Mouse (Mus musculus) limb, embryonic 13.5 days (tissue): ENCODE data around the gene Cfap58. TPM values are rescaled to one million over a fixed set of nuclear protein-coding genes. Genes with fewer than 3 reads are reported as not detected.

ENCODE experiments used
- ATAC-seq: fragments of 200-750 bp; cut with Nextera tagmentation; 2 replicates; pipeline ENCODE4 v1.8.0; 2017; ENCODE audit warnings: low read depth, moderate number of reproducible peaks, moderate TSS enrichment; ENCODE audit not compliant: low FRiP score
- H3K27ac ChIP-seq: fragments of 300-500 bp; sonication (generic); 2 replicates; pipeline ENCODE4 v1.5.1; 2015; ENCODE audit warnings: inconsistent platforms, mild to moderate bottlenecking, moderate library complexity
- H3K27me3 ChIP-seq: fragments of 300-500 bp; sonication (generic); 2 replicates; pipeline ENCODE4 v1.6.1; 2015; ENCODE audit warnings: mild to moderate bottlenecking, inconsistent platforms
- H3K36me3 ChIP-seq: fragments of 300-500 bp; sonication (generic); 2 replicates; pipeline ENCODE4 v1.6.1; 2015; ENCODE audit warnings: inconsistent platforms, mild to moderate bottlenecking, moderate library complexity
- H3K4me1 ChIP-seq: fragments of 300-500 bp; sonication (generic); 2 replicates; pipeline ENCODE4 v1.6.1; 2015; ENCODE audit warnings: inconsistent platforms
- H3K4me2 ChIP-seq: fragments of 300-500 bp; sonication (generic); replicated peaks from 2 replicates; pipeline ENCODE4 v1.6.1; 2015; ENCODE audit warnings: inconsistent platforms, mild to moderate bottlenecking, moderate library complexity
- H3K4me3 ChIP-seq: fragments of 300-500 bp; sonication (generic); 2 replicates; pipeline ENCODE4 v1.5.1; 2015; ENCODE audit warnings: moderate library complexity, mild to moderate bottlenecking, inconsistent platforms
- H3K9ac ChIP-seq: fragments of 300-500 bp; sonication (generic); 2 replicates; pipeline ENCODE4 v1.6.1; 2015; ENCODE audit warnings: mild to moderate bottlenecking, inconsistent platforms
- H3K9me3 ChIP-seq: fragments of 300-500 bp; sonication (generic); 2 replicates; pipeline ENCODE4 v1.6.1; 2016; ENCODE audit warnings: inconsistent platforms
- WGBS: fragments of 180-500 bp; shearing (Covaris S2); methylation state at CpG from one replicate; pipeline ENCODE4 v1.1.7; 2015; 5-methylcytosine and 5-hydroxymethylcytosine counted together
- polyA plus RNA-seq: library from polyadenylated mRNA; unstranded; fragments of >200 nt; fragmentation: Nextera tagmentation; extraction: Ambion mirVana; gene quantifications from 2 replicates; pipeline ENCODE4 v1.2.1, GENCODE M21; 2015

Cfap58 gene
- polyA plus RNA-seq, 1 experiment from 2014 or later, result not detected

- Histone ChIP-seq H3K27me3 (peaks cover 19% of the 10 kb centered on the region), H3K4me1 (peaks cover 8% of the 10 kb centered on the region), H3K27ac (no peak overlapping the region), H3K9me3 (no peaks in the 10 kb centered on the region), H3K4me2 (peak overlapping the region; percentile 75), H3K9ac (no peak overlapping the region), H3K4me3 (peak overlapping the region; percentile 36), H3K36me3 (no peaks in the 10 kb centered on the region)
- ATAC-seq, result no peak
- 59% methylated on average over 9 of the region's 9 CpGs for WGBS
Measured at GRCm38 (mm10) chr19:47936938-47937337, 537 bp upstream of the Cfap58 start.

- Histone ChIP-seq H3K9ac (no peak overlapping the region), H3K4me2 (no peak overlapping the region), H3K27ac (no peak overlapping the region), H3K4me3 (no peak overlapping the region), H3K27me3 (peaks cover 19% of the 10 kb centered on the region), H3K9me3 (no peaks in the 10 kb centered on the region), H3K4me1 (peaks cover 8% of the 10 kb centered on the region), H3K36me3 (no peaks in the 10 kb centered on the region)
- WGBS, result 61% methylated on average over 6 of the region's 6 CpGs
- no peak for ATAC-seq
Measured at GRCm38 (mm10) chr19:47939361-47939760, 1.9 kb downstream of the Cfap58 start.

- Histone ChIP-seq H3K9ac (peak overlapping the region; percentile 15; the same call in 1 of the 2 replicates), H3K4me1 (no peaks in the 10 kb centered on the region), H3K4me2 (peak overlapping the region; percentile 36), H3K9me3 (no peaks in the 10 kb centered on the region), H3K36me3 (no peaks in the 10 kb centered on the region), H3K27ac (no peak overlapping the region), H3K4me3 (no peak overlapping the region), H3K27me3 (peaks cover 6% of the 10 kb centered on the region; the same call in 1 of the 2 replicates)
- no peak for ATAC-seq
- WGBS, result 53% methylated on average over 23 of the region's 23 CpGs
Measured at GRCm38 (mm10) chr19:47946821-47947465, 9.5 kb downstream of the Cfap58 start.

- H3K36me3 ChIP-seq, result no peaks in the 10 kb centered on the region
- WGBS, result 85% methylated on average over 7 of the region's 7 CpGs
- no peaks in the 10 kb centered on the region for H3K9me3 ChIP-seq
Measured at GRCm38 (mm10) chr19:47950946-47951345, 13.5 kb downstream of the Cfap58 start.

DNA sequence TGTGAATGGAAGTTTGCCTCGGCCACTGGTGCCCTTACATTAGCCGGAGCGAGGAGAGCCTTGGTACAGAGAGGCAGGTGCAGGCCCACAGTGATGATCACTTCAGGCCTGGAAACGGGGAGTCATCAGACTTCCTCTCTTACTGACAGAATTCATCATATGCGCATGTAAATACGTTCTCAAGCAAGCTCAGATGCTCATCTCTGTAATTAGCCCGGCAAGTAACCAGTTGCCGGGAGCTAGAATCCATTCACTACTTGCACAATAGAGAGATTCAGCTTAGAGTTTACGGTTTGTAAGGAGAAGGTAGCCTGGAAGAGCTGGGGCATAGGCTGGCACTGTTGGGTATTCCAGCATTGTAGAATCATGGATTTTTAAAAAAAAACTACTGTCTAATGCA, 15.7 kb downstream of the Cfap58 start:
- H3K9me3 ChIP-seq, result no peaks in the 10 kb centered on the region
- no peak overlapping the region for H3K4me2 ChIP-seq
- no peak overlapping the region for H3K27ac ChIP-seq
- no peaks in the 10 kb centered on the region for H3K4me1 ChIP-seq
- H3K9ac ChIP-seq, result no peak overlapping the region
- H3K4me3 ChIP-seq, result no peak overlapping the region
- no peaks in the 10 kb centered on the region for H3K36me3 ChIP-seq
- 0 out of 2 replicates have a peak, but pooled peaks cover 3% of the 10 kb centered on the region for H3K27me3 ChIP-seq
- ATAC-seq, result no peak
- WGBS, result 85% methylated on average over 9 of the region's 9 CpGs

More at GRCm38 (mm10) chr19:47950946-47951345, 13.5 kb downstream of the Cfap58 start:
- Histone ChIP-seq H3K4me3 (no peak overlapping the region), H3K27ac (no peak overlapping the region), H3K4me1 (no peaks in the 10 kb centered on the region), H3K27me3 (peaks cover 6% of the 10 kb centered on the region; the same call in 1 of the 2 replicates), H3K9ac (no peak overlapping the region), H3K4me2 (no peak overlapping the region)
- ATAC-seq, result no peak

GRCm38 (mm10) chr19:47958181-47958580, 20.7 kb downstream of the Cfap58 start:
- H3K4me3 ChIP-seq, result no peak overlapping the region
- WGBS, result 69% methylated on average over 13 of the region's 13 CpGs
- H3K36me3 ChIP-seq, result no peaks in the 10 kb centered on the region
- H3K27ac ChIP-seq, result no peak overlapping the region
- 0 out of 2 replicates have a peak, but pooled peaks cover 3% of the 10 kb centered on the region for H3K27me3 ChIP-seq
- H3K4me2 ChIP-seq, result no peak overlapping the region
- no peaks in the 10 kb centered on the region for H3K9me3 ChIP-seq
- no peak overlapping the region for H3K9ac ChIP-seq
- no peak for ATAC-seq
- H3K4me1 ChIP-seq, result no peaks in the 10 kb centered on the region

- Histone ChIP-seq H3K27me3 (0 out of 2 replicates have a peak, but pooled peaks cover 4% of the 10 kb centered on the region), H3K4me1 (0 out of 2 replicates have a peak, but pooled peaks cover 4% of the 10 kb centered on the region), H3K36me3 (no peaks in the 10 kb centered on the region), H3K4me3 (no peak overlapping the region), H3K27ac (no peak overlapping the region), H3K9me3 (no peaks in the 10 kb centered on the region), H3K9ac (no peak overlapping the region), H3K4me2 (no peak overlapping the region)
- no peak for ATAC-seq
- 44% methylated on average over 17 of the region's 17 CpGs for whole genome bisulfite sequencing
Measured at GRCm38 (mm10) chr19:47968993-47969659, 31.7 kb downstream of the Cfap58 start.

- no peaks in the 10 kb centered on the region for H3K36me3 ChIP-seq
- no peak overlapping the region for H3K9ac ChIP-seq
- no peak for ATAC-seq
- 0 out of 2 replicates have a peak, but pooled peaks cover 4% of the 10 kb centered on the region for H3K4me1 ChIP-seq
- no peak overlapping the region for H3K4me2 ChIP-seq
- H3K4me3 ChIP-seq, result no peak overlapping the region
- H3K9me3 ChIP-seq, result no peaks in the 10 kb centered on the region
- no peak overlapping the region for H3K27ac ChIP-seq
- 0 out of 2 replicates have a peak, but pooled peaks cover 4% of the 10 kb centered on the region for H3K27me3 ChIP-seq
- WGBS, result 85% methylated on average over 8 of the region's 8 CpGs
Measured at GRCm38 (mm10) chr19:47971066-47971465, 33.6 kb downstream of the Cfap58 start.

DNA sequence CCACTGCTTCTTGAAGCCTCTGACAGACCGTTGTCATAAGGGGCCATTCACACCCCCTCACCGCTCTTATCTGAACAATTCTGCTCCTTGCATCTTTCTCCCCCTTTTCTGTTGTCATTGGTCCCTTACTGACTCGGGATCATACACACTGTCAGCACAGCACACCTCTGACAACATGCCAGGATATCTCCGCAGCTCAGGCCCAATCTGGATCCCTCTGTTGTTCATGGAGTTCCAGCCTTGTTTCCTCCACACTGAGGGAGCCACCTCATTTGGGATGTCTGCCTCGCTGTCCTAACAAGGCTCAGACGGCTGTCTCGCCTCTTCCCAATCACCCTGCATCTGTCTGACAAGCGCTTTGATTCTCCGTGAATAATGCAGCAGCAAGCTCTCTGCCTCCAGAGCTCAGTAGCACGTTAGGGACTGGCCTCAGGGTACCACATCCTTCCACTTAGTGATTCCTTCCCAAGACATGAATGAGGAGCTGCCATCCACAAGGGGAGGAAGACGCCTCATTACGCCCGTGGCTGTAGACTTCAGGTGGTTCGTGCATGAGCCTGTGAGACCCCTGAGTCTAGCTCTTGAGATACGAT, 40.7 kb downstream of the Cfap58 start:
- H3K27ac ChIP-seq, result no peak overlapping the region
- ATAC-seq, result no peak
- no peaks in the 10 kb centered on the region for H3K4me1 ChIP-seq
- H3K4me2 ChIP-seq, result no peak overlapping the region
- H3K9ac ChIP-seq, result no peak overlapping the region
- H3K27me3 ChIP-seq, result no peaks in the 10 kb centered on the region
- no peak overlapping the region for H3K4me3 ChIP-seq
- no peaks in the 10 kb centered on the region for H3K36me3 ChIP-seq
- WGBS, result 65% methylated on average over 15 of the region's 15 CpGs
- H3K9me3 ChIP-seq, result no peaks in the 10 kb centered on the region

DNA sequence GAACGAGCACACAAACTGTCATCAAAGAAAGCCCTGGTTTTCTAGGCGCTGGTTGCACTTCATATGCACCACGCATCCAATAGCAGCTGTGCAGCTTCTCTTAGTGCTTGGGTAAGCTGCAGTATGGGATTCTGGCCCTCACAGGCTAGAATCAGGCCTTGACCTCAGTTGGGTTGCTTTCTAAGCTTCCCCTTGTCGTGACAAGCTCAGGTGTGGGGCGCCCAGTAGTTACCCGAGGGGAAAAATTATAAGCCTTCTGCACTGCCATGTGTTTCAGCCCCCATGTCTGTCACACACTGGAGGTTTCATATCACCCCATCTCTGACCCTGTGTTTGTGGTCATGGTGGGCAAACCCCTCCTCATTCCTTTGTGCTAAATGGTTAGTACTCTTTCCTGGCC, 42.0 kb downstream of the Cfap58 start:
- no peak for ATAC-seq
- Histone ChIP-seq H3K4me3 (no peak overlapping the region), H3K4me1 (no peaks in the 10 kb centered on the region), H3K9me3 (no peaks in the 10 kb centered on the region), H3K27ac (no peak overlapping the region), H3K27me3 (no peaks in the 10 kb centered on the region), H3K36me3 (no peaks in the 10 kb centered on the region), H3K9ac (no peak overlapping the region), H3K4me2 (no peak overlapping the region)
- 76% methylated on average over 6 of the region's 6 CpGs for WGBS

- H3K27ac ChIP-seq, result no peak overlapping the region
- 65% methylated on average over 10 of the region's 10 CpGs for WGBS
- no peak for ATAC-seq
Measured at GRCm38 (mm10) chr19:47980241-47980640, 42.8 kb downstream of the Cfap58 start.

GRCm38 (mm10) chr19:47985606-47986213, 48.2 kb downstream of the Cfap58 start:
- H3K9ac ChIP-seq, result no peak overlapping the region
- no peak overlapping the region for H3K27ac ChIP-seq
- H3K4me1 ChIP-seq, result peaks cover 7% of the 10 kb centered on the region
- 82% methylated on average over 15 of the region's 15 CpGs for WGBS
- peaks cover 5% of the 10 kb centered on the region; the same call in 1 of the 2 replicates for H3K27me3 ChIP-seq
- no peaks in the 10 kb centered on the region for H3K36me3 ChIP-seq
- no peaks in the 10 kb centered on the region for H3K9me3 ChIP-seq
- no peak overlapping the region for H3K4me2 ChIP-seq
- no peak for ATAC-seq
- H3K4me3 ChIP-seq, result no peak overlapping the region

More at GRCm38 (mm10) chr19:47980241-47980640, 42.8 kb downstream of the Cfap58 start:
- H3K36me3 ChIP-seq, result no peaks in the 10 kb centered on the region
- H3K4me3 ChIP-seq, result no peak overlapping the region
- H3K4me2 ChIP-seq, result no peak overlapping the region
- no peaks in the 10 kb centered on the region for H3K4me1 ChIP-seq
- H3K9me3 ChIP-seq, result no peaks in the 10 kb centered on the region
- H3K27me3 ChIP-seq, result no peaks in the 10 kb centered on the region
- no peak overlapping the region for H3K9ac ChIP-seq
